Comparison of ENCODE assay signal across 25 mouse cellular contexts in genomic region chr7:141231111-141231510, GRCm38 (mm10). TPM values are rescaled to one million over a fixed set of nuclear protein-coding genes. Genes with fewer than 3 reads are reported as not detected.
A peak's percentile ranks its signal among the peaks of the same experiment; 100 is the strongest.
DNase-seq lines count a peak whose midpoint lies in the region; ATAC-seq and TF ChIP-seq lines count a peak whose summit lies in the region.
"Had no signal": no experiment of that assay in that cellular context is flagged by ENCODE, and none has a peak within 500 bp of the region (broad histone marks: within the 10 kb centered on the region; RNA-seq: fewer than 3 reads in every experiment).

No protein-coding gene starts in this region.

- TF ChIP-seq CTCF in cerebellum, adult 2 months (IDR thresholded peaks at IDR 0.05; ENCODE audit: borderline replicate concordance, insufficient read depth, low read depth, low read length): no peak

- no peak for ATAC-seq in heart, embryonic 14.5 days (ENCODE audit: insufficient number of reproducible peaks, insufficient read depth, low FRiP score, low read depth)
- ATAC-seq in neural tube, embryonic 11.5 days (ENCODE audit: insufficient read depth, low FRiP score, low TSS enrichment): no peak
- no peak for ATAC-seq in neural tube, embryonic 15.5 days (ENCODE audit: low FRiP score)
- ATAC-seq in monocyte, adult 5-6 weeks (replicated peaks; ENCODE audit: insufficient number of reproducible peaks, low FRiP score, low TSS enrichment, poor library complexity, severe bottlenecking): no peak
- ATAC-seq: forebrain, embryonic 13.5 days; intestine, postnatal 0 days; midbrain, embryonic 15.5 days; Patski had no signal

- H3K9me3 ChIP-seq in heart, embryonic 14.5 days (ENCODE audit: control insufficient read depth, low read length): no peaks in the 10 kb centered on the region
- H3K9me3 ChIP-seq in neural tube, embryonic 11.5 days (ENCODE audit: control insufficient read depth, low read length): no peaks in the 10 kb centered on the region
- H3K9me3 ChIP-seq in neural tube, embryonic 15.5 days (replicated peaks): no peaks in the 10 kb centered on the region
- H3K9me3 ChIP-seq: forebrain, embryonic 13.5 days; heart, embryonic 10.5 days; midbrain, embryonic 15.5 days; neural tube, embryonic 13.5 days had no signal

- no peak overlapping the region for H3K4me2 ChIP-seq in heart, embryonic 14.5 days (ENCODE audit: low read length)
- H3K4me2 ChIP-seq in neural tube, embryonic 11.5 days (ENCODE audit: low read depth): no peak overlapping the region
- no peak overlapping the region for H3K4me2 ChIP-seq in neural tube, embryonic 15.5 days
- H3K4me2 ChIP-seq: hindbrain, embryonic 14.5 days had no signal

- peaks cover 12% of the 10 kb centered on the region for H3K4me1 ChIP-seq in cerebellum, adult 2 months (ENCODE audit: control insufficient read depth, insufficient read depth, low read length)
- H3K4me1 ChIP-seq in heart, embryonic 14.5 days (ENCODE audit: control insufficient read depth in 2 of 2, insufficient read depth in 2 of 2, low read length in 2 of 2): peaks cover 7 to 15% of the 10 kb centered on the region in 2 experiments
- peaks cover 7% of the 10 kb centered on the region for H3K4me1 ChIP-seq in neural tube, embryonic 11.5 days (ENCODE audit: control insufficient read depth, insufficient read depth, low read length)
- peaks cover 32% of the 10 kb centered on the region for H3K4me1 ChIP-seq in neural tube, embryonic 15.5 days

- H3K27me3 ChIP-seq in cerebellum, adult 2 months (ENCODE audit: control insufficient read depth, insufficient read depth, low read length): no peaks in the 10 kb centered on the region
- H3K27me3 ChIP-seq in heart, embryonic 14.5 days (ENCODE audit: control insufficient read depth, insufficient read depth, low read length): no peaks in the 10 kb centered on the region
- H3K27me3 ChIP-seq in neural tube, embryonic 11.5 days (ENCODE audit: control insufficient read depth, insufficient read depth, low read length): no peaks in the 10 kb centered on the region
- no peaks in the 10 kb centered on the region for H3K27me3 ChIP-seq in neural tube, embryonic 15.5 days (replicated peaks)
- H3K27me3 ChIP-seq: forebrain, embryonic 13.5 days; midbrain, embryonic 15.5 days; neural tube, embryonic 13.5 days; Patski had no signal

- 0 out of 2 replicates have a peak overlapping the region, but pooled peaks have one; percentile 11 for H3K9ac ChIP-seq in heart, embryonic 14.5 days (ENCODE audit: low read length)
- H3K9ac ChIP-seq in neural tube, embryonic 11.5 days (ENCODE audit: low read length): no peak overlapping the region
- H3K9ac ChIP-seq in neural tube, embryonic 15.5 days (replicated peaks): no peak overlapping the region
- H3K9ac ChIP-seq: forebrain, embryonic 13.5 days; hindbrain, embryonic 14.5 days; midbrain, embryonic 15.5 days had no signal

- no peak overlapping the region for H3K4me3 ChIP-seq in cerebellum, adult 2 months (replicated peaks; ENCODE audit: insufficient read depth, low read depth, low read length)
- H3K4me3 ChIP-seq in heart, embryonic 14.5 days (ENCODE audit: control insufficient read depth in 1 of 2, insufficient read depth in 1 of 2, low read depth in 1 of 2, low read length in 2 of 2): no peak overlapping the region
- H3K4me3 ChIP-seq in neural tube, embryonic 11.5 days (ENCODE audit: low read depth, low read length): no peak overlapping the region
- H3K4me3 ChIP-seq in neural tube, embryonic 15.5 days (replicated peaks): no peak overlapping the region
- H3K4me3 ChIP-seq: heart, embryonic 10.5 days; midbrain, embryonic 15.5 days; neural tube, embryonic 13.5 days had no signal

- DNase-seq in cerebellum, adult 2 months: peak; percentile 37 to 60
- no peak for DNase-seq in cerebellum, adult 11-12 months
- no peak for DNase-seq in heart, adult 18-20 months
- DNase-seq in neural tube, embryonic 11.5 days (ENCODE audit: low spot score): peak; percentile 1
- DNase-seq: adrenal gland, postnatal 14 days; gastrocnemius, postnatal 10 days; heart, postnatal 4 days; kidney, adult 9 months; kidney, postnatal 10 days; layer of hippocampus, postnatal 36 days; left cerebral cortex, postnatal 4 days; lung, postnatal 36 days; thymus, postnatal 4 days had no signal

- WGBS in cerebellum, adult 2 months: 12% methylated on average over 3 of the region's 3 CpGs
- 92% methylated on average over 3 of the region's 3 CpGs for WGBS in heart, embryonic 14.5 days
- 90% methylated on average over 3 of the region's 3 CpGs for WGBS in neural tube, embryonic 11.5 days
- 92% methylated on average over 3 of the region's 3 CpGs for WGBS in neural tube, embryonic 15.5 days

- H3K27ac ChIP-seq in cerebellum, adult 2 months (ENCODE audit: insufficient read depth, low read length): no peak overlapping the region
- no peak overlapping the region for H3K27ac ChIP-seq in heart, embryonic 14.5 days (replicated peaks in 1 of 2; ENCODE audit: control insufficient read depth in 1 of 2, insufficient read depth in 1 of 2, low read depth in 2 of 2, low read length in 2 of 2)
- H3K27ac ChIP-seq in neural tube, embryonic 11.5 days (ENCODE audit: low read depth, low read length): no peak overlapping the region
- no peak overlapping the region for H3K27ac ChIP-seq in neural tube, embryonic 15.5 days (replicated peaks)
- H3K27ac ChIP-seq: forebrain, embryonic 13.5 days; heart, embryonic 10.5 days; hindbrain, embryonic 14.5 days; midbrain, embryonic 15.5 days; neural tube, embryonic 13.5 days had no signal

- TF ChIP-seq POLR2A in cerebellum, adult 2 months (IDR thresholded peaks at IDR 0.05; ENCODE audit: borderline replicate concordance, insufficient read depth, low read length): no peak

- H3K36me3 ChIP-seq in heart, embryonic 14.5 days (ENCODE audit: control insufficient read depth, insufficient read depth, low read length): peaks cover 58% of the 10 kb centered on the region
- H3K36me3 ChIP-seq in neural tube, embryonic 11.5 days (ENCODE audit: control insufficient read depth, insufficient read depth, low read length): peaks cover 19% of the 10 kb centered on the region
- H3K36me3 ChIP-seq in neural tube, embryonic 15.5 days: peaks cover 50% of the 10 kb centered on the region

RNA-seq across cellular contexts. Expression of gene Phrf1, which starts 2.5 kb away (rescaled TPM):
- polyA plus RNA-seq in cerebellum, adult 2 months (2012; rRNA removed): 31.2 and 32.0 TPM in 2 replicates
- 41.3 and 44.4 TPM in 2 replicates for polyA plus RNA-seq in heart, embryonic 14.5 days (2014; fragmentation: Nextera tagmentation; extraction: Ambion mirVana)
- 10 to 100 TPM; 33.7 to 34.8 TPM for total RNA-seq in heart, adult 18-20 months (2021)
- polyA plus RNA-seq in neural tube, embryonic 11.5 days (2014; fragmentation: Nextera tagmentation; extraction: Ambion mirVana): 90.3 and 93.3 TPM in 2 replicates
- 54.9 and 60.2 TPM in 2 replicates for polyA plus RNA-seq in neural tube, embryonic 15.5 days (2015; fragmentation: Nextera tagmentation; extraction: Ambion mirVana)
- total RNA-seq in monocyte, adult 5-6 weeks (2017): 51.4 to 90.4 TPM (median 72.9 TPM) in 3 replicates

RNA-seq across cellular contexts. Expression of gene Rassf7, which starts 15.5 kb away (rescaled TPM):
- 5.5 TPM in 2 replicates for polyA plus RNA-seq in cerebellum, adult 2 months (2012; rRNA removed)
- 12.1 and 12.4 TPM in 2 replicates for polyA plus RNA-seq in heart, embryonic 14.5 days (2014; fragmentation: Nextera tagmentation; extraction: Ambion mirVana)
- under 1 TPM; 0.57 to 0.87 TPM for total RNA-seq in heart, adult 18-20 months (2021)
- 34.4 and 45.7 TPM in 2 replicates for polyA plus RNA-seq in neural tube, embryonic 11.5 days (2014; fragmentation: Nextera tagmentation; extraction: Ambion mirVana)
- polyA plus RNA-seq in neural tube, embryonic 15.5 days (2015; fragmentation: Nextera tagmentation; extraction: Ambion mirVana): 24.1 and 28.1 TPM in 2 replicates
- total RNA-seq in monocyte, adult 5-6 weeks (2017): 1.4 to 11.5 TPM (median 1.9 TPM) in 3 replicates

RNA-seq across cellular contexts. Expression of gene Lmntd2, which starts 17.2 kb away (rescaled TPM):
- 0.19 and 0.26 TPM in 2 replicates for polyA plus RNA-seq in cerebellum, adult 2 months (2012; rRNA removed)
- 0.46 and 0.62 TPM in 2 replicates for polyA plus RNA-seq in heart, embryonic 14.5 days (2014; fragmentation: Nextera tagmentation; extraction: Ambion mirVana)
- total RNA-seq in heart, adult 18-20 months (2021): not detected
- polyA plus RNA-seq in neural tube, embryonic 11.5 days (2014; fragmentation: Nextera tagmentation; extraction: Ambion mirVana): 1.9 and 2.0 TPM in 2 replicates
- polyA plus RNA-seq in neural tube, embryonic 15.5 days (2015; fragmentation: Nextera tagmentation; extraction: Ambion mirVana): 0.35 and 1.6 TPM in 2 replicates
- 1.6 TPM in 1 of 3 replicates, not detected in the others for total RNA-seq in monocyte, adult 5-6 weeks (2017)
- total RNA-seq: gastrocnemius, postnatal 10 days; heart, postnatal 4 days; layer of hippocampus, postnatal 36 days; megakaryocyte-erythroid progenitor cell, adult 5-6 weeks; MEL had no signal

RNA-seq across cellular contexts. Expression of gene Irf7, which starts 35.2 kb away (rescaled TPM):
- 4.7 and 5.6 TPM in 2 replicates for polyA plus RNA-seq in cerebellum, adult 2 months (2012; rRNA removed)
- polyA plus RNA-seq in heart, embryonic 14.5 days (2014; fragmentation: Nextera tagmentation; extraction: Ambion mirVana): 2.8 and 4.7 TPM in 2 replicates
- total RNA-seq in heart, adult 18-20 months (2021): 1 to 10 TPM; 2.3 to 3.1 TPM
- 0.56 and 0.78 TPM in 2 replicates for polyA plus RNA-seq in neural tube, embryonic 11.5 days (2014; fragmentation: Nextera tagmentation; extraction: Ambion mirVana)
- 2.6 and 7.8 TPM in 2 replicates for polyA plus RNA-seq in neural tube, embryonic 15.5 days (2015; fragmentation: Nextera tagmentation; extraction: Ambion mirVana)
- 76.2 to 126 TPM (median 78.7 TPM) in 3 replicates for total RNA-seq in monocyte, adult 5-6 weeks (2017)

RNA-seq across cellular contexts. Expression of gene Lrrc56, which starts 37.2 kb away (rescaled TPM):
- polyA plus RNA-seq in cerebellum, adult 2 months (2012; rRNA removed): 5.6 and 6.3 TPM in 2 replicates
- polyA plus RNA-seq in heart, embryonic 14.5 days (2014; fragmentation: Nextera tagmentation; extraction: Ambion mirVana): 1.6 and 2.8 TPM in 2 replicates
- 1 to 10 TPM; 2.0 to 3.4 TPM for total RNA-seq in heart, adult 18-20 months (2021)
- polyA plus RNA-seq in neural tube, embryonic 11.5 days (2014; fragmentation: Nextera tagmentation; extraction: Ambion mirVana): 9.1 and 9.5 TPM in 2 replicates
- 9.0 and 9.1 TPM in 2 replicates for polyA plus RNA-seq in neural tube, embryonic 15.5 days (2015; fragmentation: Nextera tagmentation; extraction: Ambion mirVana)
- 2.1 to 2.8 TPM (median 2.1 TPM) in 3 replicates for total RNA-seq in monocyte, adult 5-6 weeks (2017)

Comparison
In these comparisons a context has a peak if more than half of its experiments do, and no peak if none do; other contexts are left out.
1. DNase-seq: peak in cerebellum, adult 2 months (2 of 2) and neural tube, embryonic 11.5 days (single experiment); none in cerebellum, adult 11-12 months (single experiment) and heart, adult 18-20 months (0 of 2).